Mouse (Mus musculus) embryonic facial prominence, embryonic 13.5 days (tissue): ENCODE measurements around the gene Wdr48. TPM values are rescaled to one million over a fixed set of nuclear protein-coding genes. Genes with fewer than 3 reads are reported as not detected.

Experiments used
- ATAC-seq: fragments of 200-750 bp; cut with Nextera tagmentation; 2 replicates; pipeline ENCODE4 v1.8.0; 2017; ENCODE audit warnings: low read depth; ENCODE audit not compliant: insufficient number of reproducible peaks, insufficient read depth, low FRiP score, low TSS enrichment
- H3K27ac ChIP-seq: fragments of 300-500 bp; sonication (generic); 2 replicates; pipeline ENCODE4 v1.5.1; 2015; ENCODE audit warnings: moderate library complexity, mild to moderate bottlenecking, inconsistent platforms
- H3K27me3 ChIP-seq: fragments of 300-500 bp; sonication (generic); 2 replicates; pipeline ENCODE4 v1.6.1; 2015; ENCODE audit warnings: mild to moderate bottlenecking, inconsistent platforms
- H3K36me3 ChIP-seq: fragments of 300-500 bp; sonication (generic); 2 replicates; pipeline ENCODE4 v1.6.1; 2015; ENCODE audit warnings: mild to moderate bottlenecking, inconsistent platforms
- H3K4me1 ChIP-seq: fragments of 300-500 bp; sonication (generic); 2 replicates; pipeline ENCODE4 v1.6.1; 2015; ENCODE audit warnings: inconsistent platforms
- H3K4me2 ChIP-seq: fragments of 300-500 bp; sonication (generic); 2 replicates; pipeline ENCODE4 v1.6.1; 2015; ENCODE audit warnings: moderate library complexity, mild to moderate bottlenecking, inconsistent platforms
- H3K4me3 ChIP-seq: fragments of 300-500 bp; sonication (generic); 2 replicates; pipeline ENCODE4 v1.5.1; 2015; ENCODE audit warnings: mild to moderate bottlenecking, inconsistent platforms
- H3K9ac ChIP-seq: fragments of 300-500 bp; sonication (generic); 2 replicates; pipeline ENCODE4 v1.6.1; 2015; ENCODE audit warnings: mild to moderate bottlenecking, inconsistent platforms
- H3K9me3 ChIP-seq: fragments of 300-500 bp; sonication (generic); 2 replicates; pipeline ENCODE4 v1.6.1; 2016; ENCODE audit warnings: inconsistent platforms
- WGBS: fragments of 180-500 bp; shearing (Covaris S2); methylation state at CpG from one replicate; pipeline ENCODE4 v1.1.7; 2015; ENCODE audit warnings: mixed read lengths; 5-methylcytosine and 5-hydroxymethylcytosine counted together
- polyA plus RNA-seq: library from polyadenylated mRNA; unstranded; fragments of >200 nt; fragmentation: Nextera tagmentation; extraction: Ambion mirVana; gene quantifications from 2 replicates; pipeline ENCODE4 v1.2.1, GENCODE M21; 2015

The Wdr48 gene
- polyA plus RNA-seq, 1 experiment from 2014 or later = 53.3 TPM

GRCm38 (mm10) chr9:119972582-119972981 is 77.9 kb downstream of the Wdr48 start:
- H3K36me3 ChIP-seq = peaks cover 32% of the 10 kb centered on the region
- no peak overlapping the region for H3K9ac ChIP-seq
- no peaks in the 10 kb centered on the region for H3K9me3 ChIP-seq
- no peak for ATAC-seq
- H3K27ac ChIP-seq = no peak overlapping the region
- H3K4me2 ChIP-seq = no peak overlapping the region
- no peaks in the 10 kb centered on the region for H3K27me3 ChIP-seq
- WGBS = 87% methylated on average over 12 of the region's 12 CpGs
- H3K4me3 ChIP-seq = no peak overlapping the region
- peaks cover 23% of the 10 kb centered on the region for H3K4me1 ChIP-seq

- H3K9me3 ChIP-seq = no peaks in the 10 kb centered on the region
These were observed 78.6 kb downstream of the Wdr48 start for GRCm38 (mm10) chr9:119973281-119973680.

DNA sequence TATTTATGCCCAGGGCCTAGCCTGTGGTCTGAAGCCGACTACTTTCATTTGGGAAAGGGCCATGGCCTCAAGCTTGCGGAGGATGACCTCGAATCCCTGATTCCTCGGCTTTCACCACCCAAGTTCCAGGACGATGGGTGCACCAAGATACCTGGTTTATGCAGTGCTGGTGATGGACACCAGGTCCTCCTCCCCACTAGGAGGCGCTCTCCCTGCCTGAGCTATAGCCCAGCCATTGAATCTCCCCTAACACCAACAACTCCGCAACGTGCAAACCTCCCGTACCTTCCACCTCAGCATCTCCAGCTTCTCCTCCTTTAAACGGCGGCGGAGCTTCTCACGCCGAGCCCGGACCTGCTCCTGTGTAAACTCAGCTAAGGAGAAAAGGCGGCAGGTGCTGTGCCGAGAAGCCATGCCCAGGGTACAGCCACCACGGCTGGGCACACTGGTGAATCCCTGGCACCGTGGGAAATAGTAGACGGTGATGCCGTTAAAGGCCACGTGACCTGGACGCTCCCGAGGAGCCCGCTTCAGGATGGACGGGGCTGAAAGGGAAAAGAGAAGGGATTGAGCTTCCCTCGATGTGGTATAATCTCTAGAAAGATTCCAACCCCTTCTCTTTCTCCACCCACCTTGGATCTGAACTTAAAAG is 79.3 kb downstream of the Wdr48 start:
- no peak overlapping the region for H3K27ac ChIP-seq
- no peaks in the 10 kb centered on the region for H3K27me3 ChIP-seq
- no peak overlapping the region for H3K9ac ChIP-seq
- ATAC-seq = no peak
- H3K9me3 ChIP-seq = no peaks in the 10 kb centered on the region
- H3K4me3 ChIP-seq = no peak overlapping the region
- peaks cover 37% of the 10 kb centered on the region for H3K4me1 ChIP-seq
- WGBS = 93% methylated on average over 27 of the region's 27 CpGs
- H3K4me2 ChIP-seq = no peak overlapping the region
- peaks cover 32% of the 10 kb centered on the region for H3K36me3 ChIP-seq

More at GRCm38 (mm10) chr9:119973281-119973680, 78.6 kb downstream of the Wdr48 start:
- Histone ChIP-seq H3K4me2 (no peak overlapping the region), H3K27ac (no peak overlapping the region), H3K4me3 (no peak overlapping the region), H3K27me3 (no peaks in the 10 kb centered on the region), H3K9ac (no peak overlapping the region), H3K36me3 (peaks cover 32% of the 10 kb centered on the region), H3K4me1 (peaks cover 30% of the 10 kb centered on the region)
- 95% methylated on average over 23 of the region's 23 CpGs for WGBS
- ATAC-seq = no peak

DNA sequence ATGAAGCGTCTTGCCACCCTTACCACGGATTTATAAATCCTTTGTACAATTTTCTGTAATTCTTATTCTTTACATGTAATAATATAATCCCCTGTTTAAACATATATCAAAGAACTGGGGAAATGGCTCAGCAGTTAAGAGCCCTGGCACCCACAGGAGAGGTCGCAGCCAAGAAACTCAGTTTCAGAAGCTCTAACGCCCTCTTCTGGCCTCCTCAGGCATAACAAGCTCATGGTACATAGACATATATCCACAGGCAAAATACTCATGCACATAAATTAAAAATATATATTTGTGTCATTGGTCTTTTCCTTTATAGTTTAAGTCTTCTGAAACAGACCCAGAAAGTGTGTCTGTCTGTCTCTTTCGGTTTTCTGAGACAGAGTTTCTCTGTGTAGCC is 79.9 kb downstream of the Wdr48 start:
- WGBS = 80% methylated on average over 5 of the region's 5 CpGs
- H3K27me3 ChIP-seq = no peaks in the 10 kb centered on the region
- ATAC-seq = no peak
- H3K9ac ChIP-seq = no peak overlapping the region
- no peak overlapping the region for H3K27ac ChIP-seq
- H3K4me2 ChIP-seq = no peak overlapping the region
- H3K9me3 ChIP-seq = no peaks in the 10 kb centered on the region
- no peak overlapping the region for H3K4me3 ChIP-seq
- H3K4me1 ChIP-seq = peaks cover 40% of the 10 kb centered on the region
- peaks cover 32% of the 10 kb centered on the region for H3K36me3 ChIP-seq

DNA sequence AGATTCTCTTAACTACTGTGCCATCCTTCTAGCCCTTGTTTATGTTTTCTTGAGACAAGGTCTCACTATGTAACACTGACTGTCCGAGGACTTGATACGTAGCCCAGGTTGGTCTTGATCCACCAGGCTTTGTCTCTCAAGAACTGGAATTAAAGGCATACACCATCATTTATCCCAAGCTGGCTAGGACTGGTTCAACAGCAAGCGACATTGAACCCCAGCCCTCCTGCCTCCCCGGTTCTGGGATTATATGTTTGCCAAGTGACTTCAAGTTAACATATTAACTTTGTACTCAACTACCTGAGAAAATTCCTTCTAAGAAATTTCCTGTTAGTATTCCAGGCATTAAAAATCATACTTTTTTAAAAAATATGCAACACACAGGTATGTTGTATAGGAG is 80.6 kb downstream of the Wdr48 start:
- ATAC-seq = no peak
- Histone ChIP-seq H3K4me3 (no peak overlapping the region), H3K36me3 (peaks cover 32% of the 10 kb centered on the region), H3K4me1 (peaks cover 44% of the 10 kb centered on the region), H3K9ac (no peak overlapping the region), H3K27me3 (no peaks in the 10 kb centered on the region), H3K4me2 (no peak overlapping the region), H3K27ac (no peak overlapping the region), H3K9me3 (no peaks in the 10 kb centered on the region)
- 91% methylated on average over 4 of the region's 4 CpGs for WGBS

Other genes starting within 250 kb of the Wdr48 start
- not detected in 2 replicates for gene Scn10a, start 175.6 kb upstream of the Wdr48 start, polyA plus RNA-seq
- not detected in 2 replicates for gene Scn11a, start 69.4 kb upstream of the Wdr48 start, polyA plus RNA-seq
- 28.0 and 31.9 TPM in 2 replicates for gene Gorasp1, start 42.7 kb downstream of the Wdr48 start, polyA plus RNA-seq
- gene Ttc21a, start 42.7 kb downstream of the Wdr48 start, polyA plus RNA-seq = 0.28 and 0.54 TPM in 2 replicates
- gene Csrnp1, start 89.8 kb downstream of the Wdr48 start, polyA plus RNA-seq = 3.3 and 4.5 TPM in 2 replicates
- gene Xirp1, start 128.7 kb downstream of the Wdr48 start, polyA plus RNA-seq = 0.14 and 0.22 TPM in 2 replicates
- 8.9 and 9.6 TPM in 2 replicates for gene Cx3cr1, start 175.0 kb downstream of the Wdr48 start, polyA plus RNA-seq
- gene Ccr8, start 197.2 kb downstream of the Wdr48 start, polyA plus RNA-seq = 0.52 and 0.98 TPM in 2 replicates
- gene Slc25a38, start 215.5 kb downstream of the Wdr48 start, polyA plus RNA-seq = 33.5 and 35.6 TPM in 2 replicates
- gene Rpsa, start 232.8 kb downstream of the Wdr48 start, polyA plus RNA-seq = 1,482 and 1,560 TPM in 2 replicates